Mouse (Mus musculus): Measurements from ENCODE around the gene Cckar.

- TF ChIP-seq CTCF (IDR thresholded peaks at IDR 0.05; ENCODE audit: control insufficient read depth, insufficient read depth, low read length) = no peak
- no peak for TF ChIP-seq POLR2A (IDR thresholded peaks at IDR 0.05; ENCODE audit: borderline replicate concordance, control insufficient read depth, low read depth, low read length)
Observed at GRCm38 (mm10) chr5:53688326-53688725, 19.2 kb downstream of the Cckar start.

All from bone marrow, adult 2 months (tissue).